Mouse (Mus musculus): ENCODE results near the gene Mapre3.

GRCm38 (mm10) chr5:30855674-30856073 is 41.2 kb downstream of the Mapre3 start:
- TF ChIP-seq CHD2 (IDR thresholded peaks at IDR 0.05; ENCODE audit: low read depth, low read length) = no peak
- TF ChIP-seq ZC3H11A (IDR thresholded peaks at IDR 0.05; ENCODE audit: borderline replicate concordance, low read depth, low read length) = no peak
- TF ChIP-seq ZNF384 (IDR thresholded peaks at IDR 0.05; ENCODE audit: low read depth, low read length) = no peak
- no peak for TF ChIP-seq HCFC1 (IDR thresholded peaks at IDR 0.05; ENCODE audit: borderline replicate concordance, insufficient read depth, low read length)
- no peak for TF ChIP-seq MAFK (IDR thresholded peaks at IDR 0.05; ENCODE audit: insufficient read depth, low read depth, low read length)

Measured in ES-E14 (cell line).